Mouse (Mus musculus) forebrain, embryonic 14.5 days (tissue): ENCODE measurements around the gene Pknox2. TPM values are rescaled to one million over a fixed set of nuclear protein-coding genes. Genes with fewer than 3 reads are reported as not detected.
A peak's percentile ranks its signal among the peaks of the same experiment; 100 is the strongest.

ENCODE experiments used
- ATAC-seq: fragments of 200-750 bp; cut with Nextera tagmentation; 2 replicates; pipeline ENCODE4 v1.8.0; 2017; ENCODE audit warnings: mild to moderate bottlenecking, moderate library complexity
- DNase-seq: peaks from one replicate; pipeline ENCODE4 v3.0.0-alpha.2; 2015; ENCODE audit warnings: low spot score
- H3K27ac ChIP-seq: fragments of 300-500 bp; sonication (generic); 2 replicates; pipeline ENCODE4 v1.5.1; 2014; ENCODE audit warnings: low read depth, mild to moderate bottlenecking, control low read depth, low read length, moderate library complexity
- H3K27me3 ChIP-seq: fragments of 300-500 bp; sonication (generic); replicated peaks from 2 replicates; pipeline ENCODE4 v1.6.1; 2014; ENCODE audit warnings: low read length, control low read depth, mixed read lengths; ENCODE audit not compliant: control insufficient read depth, insufficient read depth
- H3K36me3 ChIP-seq: fragments of 300-500 bp; sonication (generic); 2 replicates; pipeline ENCODE4 v1.6.1; 2014; ENCODE audit warnings: low read length, control low read depth; ENCODE audit not compliant: control insufficient read depth, insufficient read depth
- H3K4me1 ChIP-seq: fragments of 300-500 bp; sonication (generic); 2 replicates; pipeline ENCODE4 v1.6.1; 2014; ENCODE audit warnings: antibody characterized with exemption, low read length, control low read depth; ENCODE audit not compliant: control insufficient read depth, insufficient read depth
- H3K4me2 ChIP-seq: fragments of 300-500 bp; sonication (generic); 2 replicates; pipeline ENCODE4 v1.6.1; 2014; ENCODE audit warnings: mild to moderate bottlenecking, control low read depth, low read length
- H3K4me3 ChIP-seq: fragments of 300-500 bp; sonication (generic); 2 replicates; pipeline ENCODE4 v1.5.1; 2014; ENCODE audit warnings: low read depth, low read length, control low read depth
- H3K9ac ChIP-seq: fragments of 300-500 bp; sonication (generic); 2 replicates; pipeline ENCODE4 v1.6.1; 2014; ENCODE audit warnings: mild to moderate bottlenecking, low read length, control low read depth, moderate library complexity
- H3K9me3 ChIP-seq: fragments of 300-500 bp; sonication (generic); replicated peaks from 2 replicates; pipeline ENCODE4 v1.6.1; 2016; ENCODE audit warnings: low read length, control low read depth, mixed read lengths; ENCODE audit not compliant: control insufficient read depth
- WGBS: fragments of 180-500 bp; shearing (Covaris S2); extraction: QIAGEN DNeasy Blood & Tissue Kit; methylation state at CpG from one replicate; pipeline ENCODE4 v1.1.7; 2014; 5-methylcytosine and 5-hydroxymethylcytosine counted together
- polyA plus RNA-seq: library from polyadenylated mRNA; unstranded; fragments of >200 nt; fragmentation: Nextera tagmentation; extraction: Ambion mirVana; gene quantifications from 2 replicates; pipeline ENCODE4 v1.2.1, GENCODE M21; 2014

Gene Pknox2
- polyA plus RNA-seq, 1 experiment from 2014 or later: 12.1 TPM

DNA sequence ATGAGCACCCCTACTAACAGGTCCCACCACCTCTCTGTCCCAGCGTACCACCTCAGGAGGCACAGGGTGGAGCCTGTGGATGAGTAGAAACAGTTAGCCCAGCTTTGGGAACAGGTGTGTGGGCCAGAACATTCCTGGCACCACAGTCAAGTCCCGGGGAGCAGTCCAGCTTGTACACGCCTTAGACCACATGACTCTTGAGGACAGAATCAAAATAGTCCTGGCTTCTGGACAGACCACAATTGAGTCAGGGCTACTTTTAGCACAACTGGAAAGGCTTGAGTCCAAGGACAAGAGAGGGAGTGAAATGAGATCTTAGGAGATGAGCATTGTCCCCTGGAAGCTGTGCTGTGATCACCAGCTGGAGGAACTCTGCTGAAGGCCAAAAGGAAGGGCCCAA is 248.6 kb downstream of the Pknox2 start:
- no peaks in the 10 kb centered on the region for H3K9me3 ChIP-seq
- H3K27ac ChIP-seq: no peak overlapping the region
- ATAC-seq (no peak), DNase-seq (no peak)
- H3K4me3 ChIP-seq: no peak overlapping the region
- WGBS: 99% methylated on average over 3 of the region's 3 CpGs
- H3K4me2 ChIP-seq: no peak overlapping the region
- H3K4me1 ChIP-seq: no peaks in the 10 kb centered on the region
- no peak overlapping the region for H3K9ac ChIP-seq
- H3K27me3 ChIP-seq: no peaks in the 10 kb centered on the region
- H3K36me3 ChIP-seq: peaks cover 4% of the 10 kb centered on the region; the same call in 1 of the 2 replicates

DNA sequence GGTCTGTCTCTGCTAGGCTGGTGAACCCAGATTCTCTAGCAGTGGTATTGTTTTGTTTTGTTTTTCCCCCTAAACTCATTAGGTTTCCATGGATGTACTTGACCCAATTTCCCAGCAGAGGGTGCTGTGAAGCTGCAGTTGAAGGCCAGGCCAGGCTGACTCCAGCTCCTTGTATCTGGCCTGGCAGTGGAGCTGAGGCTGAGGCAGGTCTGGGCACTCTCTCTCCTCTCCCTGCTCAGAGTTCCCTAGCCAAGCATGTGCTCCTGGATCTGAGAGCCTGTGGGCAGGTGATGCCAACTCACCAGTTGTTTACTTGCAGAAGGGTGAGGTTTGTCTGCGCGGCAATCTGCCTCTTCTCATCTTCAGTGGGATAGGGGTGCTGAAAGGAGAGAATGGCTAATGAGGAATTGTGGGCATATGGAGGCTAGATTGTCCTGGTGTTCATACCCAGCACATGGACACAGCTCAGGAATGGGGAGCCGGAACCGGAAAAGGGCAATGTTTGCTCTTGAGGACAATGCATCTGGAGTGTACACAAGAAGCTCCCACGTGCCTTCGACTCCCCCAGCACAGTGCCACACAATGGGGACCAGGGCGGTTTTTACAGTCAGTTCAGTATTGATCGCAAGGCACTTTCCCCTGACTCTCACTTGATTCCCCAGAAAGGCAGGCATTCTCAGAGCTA is 252.1 kb downstream of the Pknox2 start:
- Histone ChIP-seq H3K27ac (no peak overlapping the region), H3K27me3 (no peaks in the 10 kb centered on the region), H3K4me3 (no peak overlapping the region), H3K9ac (no peak overlapping the region), H3K9me3 (no peaks in the 10 kb centered on the region), H3K4me1 (no peaks in the 10 kb centered on the region), H3K36me3 (peaks cover 9% of the 10 kb centered on the region; the same call in 1 of the 2 replicates), H3K4me2 (no peak overlapping the region)
- peak; percentile 82 for DNase-seq
- ATAC-seq: peak; percentile 82
- WGBS: 79% methylated on average over 8 of the region's 8 CpGs

DNA sequence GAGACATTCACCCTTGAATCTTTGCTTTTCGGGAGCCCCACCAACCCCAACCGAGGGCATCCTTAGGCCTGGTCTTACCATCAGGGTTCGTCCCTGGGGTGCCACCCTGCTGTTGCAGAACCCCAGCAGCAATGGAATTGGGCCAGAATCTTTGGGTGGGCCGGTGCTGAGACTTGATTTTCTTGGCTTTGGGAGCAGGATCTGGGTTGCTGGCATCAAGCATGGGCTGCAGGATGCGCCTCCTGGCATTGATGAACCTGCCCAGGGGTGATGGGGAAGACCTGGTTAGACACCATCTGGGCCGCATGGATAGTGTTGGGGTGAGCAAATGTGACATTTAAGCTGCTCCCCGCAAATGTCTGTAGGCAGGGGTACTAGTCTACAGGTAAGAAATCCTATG is 253.0 kb downstream of the Pknox2 start:
- Histone ChIP-seq H3K27ac (no peak overlapping the region), H3K4me3 (no peak overlapping the region), H3K9ac (no peak overlapping the region), H3K36me3 (peaks cover 9% of the 10 kb centered on the region; the same call in 1 of the 2 replicates), H3K9me3 (no peaks in the 10 kb centered on the region), H3K4me1 (no peaks in the 10 kb centered on the region), H3K27me3 (no peaks in the 10 kb centered on the region), H3K4me2 (no peak overlapping the region)
- WGBS: 92% methylated on average over 7 of the region's 7 CpGs
- ATAC-seq (no peak), DNase-seq (no peak)

DNA sequence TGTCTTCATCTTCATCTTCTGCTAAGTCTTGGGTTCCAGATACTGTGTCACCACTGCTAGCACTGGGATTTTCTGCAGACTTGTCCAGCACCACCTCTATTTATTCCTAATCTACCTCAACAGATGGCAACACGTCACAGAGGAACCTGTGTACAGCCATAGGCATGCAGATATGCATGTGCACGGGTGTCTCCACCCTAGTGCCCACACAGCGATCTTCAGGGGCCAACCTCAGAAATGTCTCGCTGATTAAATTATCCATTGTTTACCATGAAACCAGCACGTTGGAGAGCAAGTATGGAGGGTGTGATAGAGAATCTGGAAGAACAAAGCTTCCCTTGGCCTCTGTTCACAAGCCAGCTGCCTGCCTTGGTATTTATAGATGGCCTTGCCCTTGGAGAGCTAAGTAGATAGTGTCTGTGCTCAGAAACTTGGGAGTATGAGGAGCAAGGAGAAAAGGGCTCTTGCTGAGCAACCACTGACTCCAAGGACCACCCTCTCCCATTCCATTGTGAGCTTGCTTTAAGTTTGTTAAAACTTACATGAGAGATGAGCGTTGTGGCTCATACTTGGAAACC is 253.7 kb downstream of the Pknox2 start:
- 81% methylated on average over 6 of the region's 6 CpGs for WGBS
- no peak overlapping the region for H3K9ac ChIP-seq
- no peaks in the 10 kb centered on the region for H3K4me1 ChIP-seq
- DNase-seq (no peak), ATAC-seq (no peak)
- H3K36me3 ChIP-seq: peaks cover 9% of the 10 kb centered on the region; the same call in 1 of the 2 replicates
- no peaks in the 10 kb centered on the region for H3K9me3 ChIP-seq
- no peak overlapping the region for H3K27ac ChIP-seq
- H3K4me3 ChIP-seq: no peak overlapping the region
- no peaks in the 10 kb centered on the region for H3K27me3 ChIP-seq
- H3K4me2 ChIP-seq: no peak overlapping the region

DNA sequence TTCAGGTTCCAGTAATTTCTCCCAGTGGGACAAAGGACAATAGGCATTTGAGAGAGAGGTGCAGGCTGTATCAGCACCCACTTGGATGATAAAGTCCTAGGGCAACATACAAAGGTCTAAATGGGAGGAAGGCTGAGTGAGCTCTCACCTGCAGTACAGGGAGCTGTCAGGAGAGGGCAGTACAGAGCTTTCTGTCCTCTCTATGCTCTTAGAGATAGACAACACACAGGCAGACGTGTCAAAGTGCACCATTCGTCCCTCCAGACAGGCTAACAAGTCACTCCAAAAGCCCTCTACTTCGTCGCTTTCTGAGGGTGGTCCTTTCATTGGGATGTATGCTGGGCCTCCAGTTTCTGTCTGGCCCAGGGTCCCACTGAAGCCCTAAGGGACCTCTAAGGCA is 256.7 kb downstream of the Pknox2 start:
- ATAC-seq (no peak), DNase-seq (peak; percentile 62)
- no peaks in the 10 kb centered on the region for H3K27me3 ChIP-seq
- 32% methylated on average over 4 of the region's 4 CpGs for WGBS
- no peak overlapping the region for H3K4me2 ChIP-seq
- no peaks in the 10 kb centered on the region for H3K4me1 ChIP-seq
- no peak overlapping the region for H3K4me3 ChIP-seq
- no peak overlapping the region for H3K9ac ChIP-seq
- H3K9me3 ChIP-seq: no peaks in the 10 kb centered on the region
- H3K36me3 ChIP-seq: peaks cover 9% of the 10 kb centered on the region; the same call in 1 of the 2 replicates
- H3K27ac ChIP-seq: no peak overlapping the region

DNA sequence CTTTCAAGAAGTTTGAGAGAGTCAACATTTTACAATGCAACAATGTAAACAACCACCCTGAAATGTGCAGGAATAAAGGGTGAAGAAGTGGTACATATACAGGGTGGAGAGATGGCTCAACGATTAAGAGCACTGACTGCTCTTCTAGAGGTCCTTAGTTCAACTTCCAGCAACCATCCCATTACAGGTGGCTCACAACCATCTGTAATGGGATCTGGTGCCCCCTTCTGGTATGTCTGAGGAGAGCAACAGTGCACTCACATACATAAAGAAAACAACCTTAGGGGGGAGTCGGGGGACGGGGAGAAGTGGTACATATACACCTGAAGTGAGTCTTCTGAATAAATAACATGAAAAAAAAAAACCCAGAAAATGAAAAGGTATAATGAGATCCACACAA is 262.0 kb downstream of the Pknox2 start:
- H3K27me3 ChIP-seq: no peaks in the 10 kb centered on the region
- H3K36me3 ChIP-seq: peaks cover 5% of the 10 kb centered on the region; the same call in 1 of the 2 replicates
- no peak overlapping the region for H3K27ac ChIP-seq
- no peak for ATAC-seq
- no peak overlapping the region for H3K4me3 ChIP-seq
- H3K4me1 ChIP-seq: peaks cover 15% of the 10 kb centered on the region
- no peak overlapping the region for H3K4me2 ChIP-seq
- H3K9ac ChIP-seq: no peak overlapping the region
- H3K9me3 ChIP-seq: no peaks in the 10 kb centered on the region
- peak; percentile 46 for DNase-seq
- 67% methylated on average over 3 of the region's 3 CpGs for WGBS

DNA sequence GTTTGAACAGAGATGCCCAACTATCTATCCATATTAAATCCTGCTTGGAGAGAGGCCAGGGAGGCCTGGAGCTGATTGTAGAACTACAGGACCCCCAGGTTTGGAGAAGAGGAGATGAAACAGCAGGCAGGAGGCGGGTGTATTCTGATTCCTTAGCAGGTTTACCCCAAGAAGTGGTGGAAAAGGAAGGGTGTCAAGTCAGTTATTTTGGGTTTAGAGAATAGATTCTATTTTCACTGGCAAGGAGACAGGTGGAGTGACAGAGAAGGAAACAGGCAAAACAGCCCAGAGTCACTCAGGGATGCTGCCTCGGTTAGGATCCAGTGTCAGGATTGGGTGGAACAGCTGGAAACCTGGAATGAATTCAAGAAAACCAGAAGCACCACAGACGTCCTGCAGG is 263.6 kb downstream of the Pknox2 start:
- DNase-seq (no peak), ATAC-seq (no peak)
- Histone ChIP-seq H3K9me3 (no peaks in the 10 kb centered on the region), H3K9ac (no peak overlapping the region), H3K4me2 (no peak overlapping the region), H3K36me3 (peaks cover 22% of the 10 kb centered on the region), H3K27me3 (no peaks in the 10 kb centered on the region), H3K27ac (no peak overlapping the region), H3K4me3 (no peak overlapping the region), H3K4me1 (peaks cover 15% of the 10 kb centered on the region)
- 68% methylated on average over 3 of the region's 3 CpGs for WGBS

DNA sequence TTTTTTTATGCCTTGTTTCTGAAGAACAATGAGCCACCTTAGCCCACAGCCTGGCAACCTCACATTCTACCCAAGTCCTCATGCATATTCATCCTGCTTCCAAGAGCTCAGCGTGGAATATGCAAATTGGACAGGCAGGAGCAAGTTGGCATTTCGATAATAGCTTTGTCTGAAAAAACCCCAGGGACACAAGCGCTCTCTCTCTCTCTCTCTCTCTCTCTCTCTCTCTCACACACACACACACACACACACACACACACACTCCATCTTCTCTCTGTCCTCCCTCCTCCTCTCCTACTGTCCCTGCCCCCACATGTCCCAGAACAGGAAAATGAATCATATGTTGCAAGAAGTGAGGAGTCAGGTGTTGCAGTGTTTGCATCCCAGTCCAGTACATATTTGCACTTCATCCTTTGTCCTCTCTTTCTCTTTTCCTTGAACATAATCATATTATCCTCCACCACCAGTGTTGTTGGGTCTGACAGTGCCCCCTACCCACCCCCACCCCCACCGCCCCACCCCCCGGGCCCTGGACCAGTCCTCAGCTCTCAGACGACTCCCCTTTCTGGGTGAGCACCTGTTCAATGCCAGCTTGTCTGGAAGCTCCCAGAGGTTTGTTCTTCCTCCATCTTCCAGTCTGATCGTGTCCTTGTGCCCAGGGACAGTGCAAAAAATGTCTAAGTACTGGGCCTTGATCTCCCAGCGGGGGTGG is 265.0 kb downstream of the Pknox2 start:
- Histone ChIP-seq H3K27me3 (no peaks in the 10 kb centered on the region), H3K36me3 (peaks cover 36% of the 10 kb centered on the region), H3K4me1 (peaks cover 15% of the 10 kb centered on the region), H3K27ac (peak overlapping the region; percentile 74), H3K9ac (no peak overlapping the region), H3K9me3 (no peaks in the 10 kb centered on the region), H3K4me3 (no peak overlapping the region), H3K4me2 (peak overlapping the region; percentile 4; the same call in 1 of the 2 replicates)
- WGBS: 27% methylated on average over 8 of the region's 8 CpGs
- peak; percentile 91 for ATAC-seq
- DNase-seq: peak; percentile 94

DNA sequence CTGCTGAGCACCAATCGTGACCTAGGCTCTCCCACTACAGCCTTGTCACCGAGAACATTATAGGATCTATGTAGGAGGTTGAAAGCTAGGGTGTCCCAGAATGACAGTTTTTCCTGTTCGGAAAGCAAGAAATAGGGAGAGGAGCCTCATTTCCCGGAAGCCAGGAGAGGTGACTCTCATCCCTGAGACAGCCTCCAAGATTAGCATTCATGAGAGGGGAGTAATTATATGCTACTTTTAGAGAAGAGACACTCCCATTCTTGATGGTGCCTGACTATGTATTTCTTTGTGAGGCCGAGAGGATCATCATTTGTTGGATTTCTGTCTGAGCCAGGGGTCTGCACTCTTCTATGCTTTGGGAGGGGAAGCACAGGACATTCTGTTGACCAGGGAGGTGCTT is 265.6 kb downstream of the Pknox2 start:
- Histone ChIP-seq H3K4me2 (peak overlapping the region; percentile 4; the same call in 1 of the 2 replicates), H3K4me3 (no peak overlapping the region), H3K9ac (no peak overlapping the region), H3K27ac (peak overlapping the region; percentile 74), H3K36me3 (peaks cover 42% of the 10 kb centered on the region), H3K9me3 (no peaks in the 10 kb centered on the region), H3K4me1 (peaks cover 15% of the 10 kb centered on the region), H3K27me3 (no peaks in the 10 kb centered on the region)
- ATAC-seq (peak; percentile 32), DNase-seq (peak; percentile 55)
- WGBS: 41% methylated on average over 5 of the region's 5 CpGs
